Mouse (Mus musculus): ENCODE measurements around the gene Kif22.
A peak's percentile ranks its signal among the peaks of the same experiment; 100 is the strongest.

Kif22 gene

DNA sequence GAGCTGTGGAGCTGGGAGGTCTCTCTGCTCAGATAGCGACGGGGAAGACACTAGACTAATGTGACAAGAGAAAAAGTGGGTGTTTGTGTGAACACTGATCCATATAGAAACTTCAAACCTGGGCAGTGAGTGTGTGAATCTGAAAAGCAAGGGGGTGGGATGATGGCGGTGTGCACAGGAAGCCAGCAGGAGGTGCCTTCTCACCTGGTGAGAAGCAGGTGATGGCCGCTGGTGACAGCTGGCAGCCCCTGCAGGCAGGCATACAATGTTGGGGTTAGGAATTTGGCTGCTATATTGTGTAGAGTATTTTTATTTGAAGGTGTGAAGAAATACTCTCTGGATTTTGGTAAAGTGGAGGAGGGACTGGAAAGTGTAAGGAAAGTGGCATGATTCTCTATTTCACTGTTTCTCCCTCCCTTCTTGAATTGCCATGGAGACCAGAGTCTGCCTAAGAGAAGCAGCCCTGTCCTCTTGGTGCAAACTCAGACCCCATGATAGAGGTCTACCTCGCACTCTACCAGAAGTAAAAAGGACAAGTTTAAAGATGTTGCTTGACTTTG lies 12.8 kb upstream of the Kif22 start:
- no peak for DNase-seq (ENCODE audit: extremely low read depth, insufficient read length, low spot score)

GRCm38 (mm10) chr7:127031244-127031643 lies 11.0 kb downstream of the Kif22 start:
- no peak for DNase-seq (ENCODE audit: extremely low read depth, insufficient read length, low spot score)

GRCm38 (mm10) chr7:127030172-127030571 lies 12.1 kb downstream of the Kif22 start:
- no peak for DNase-seq (ENCODE audit: extremely low read depth, insufficient read length, low spot score)

DNA sequence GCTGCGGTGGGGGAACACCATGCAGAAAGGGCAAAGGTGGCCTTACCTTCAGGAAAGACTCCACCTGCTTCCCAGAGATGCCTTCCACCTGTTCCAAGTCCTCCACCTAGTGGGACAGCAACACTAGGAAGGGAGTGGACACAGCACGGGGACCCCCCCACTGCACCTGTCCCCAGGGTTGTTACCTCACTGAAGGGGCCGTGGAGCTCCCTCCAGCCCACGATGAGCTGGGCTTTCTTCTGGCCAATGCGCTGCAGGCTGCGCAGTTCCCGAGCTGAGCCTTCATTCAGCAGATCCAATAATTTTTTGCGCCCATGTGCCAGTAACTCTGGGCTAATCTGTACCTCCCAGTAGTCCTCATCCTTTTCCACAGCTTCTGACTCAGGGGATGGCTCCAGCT lies 14.4 kb downstream of the Kif22 start:
- DNase-seq (ENCODE audit: extremely low read depth, insufficient read length, low spot score), result no peak

DNA sequence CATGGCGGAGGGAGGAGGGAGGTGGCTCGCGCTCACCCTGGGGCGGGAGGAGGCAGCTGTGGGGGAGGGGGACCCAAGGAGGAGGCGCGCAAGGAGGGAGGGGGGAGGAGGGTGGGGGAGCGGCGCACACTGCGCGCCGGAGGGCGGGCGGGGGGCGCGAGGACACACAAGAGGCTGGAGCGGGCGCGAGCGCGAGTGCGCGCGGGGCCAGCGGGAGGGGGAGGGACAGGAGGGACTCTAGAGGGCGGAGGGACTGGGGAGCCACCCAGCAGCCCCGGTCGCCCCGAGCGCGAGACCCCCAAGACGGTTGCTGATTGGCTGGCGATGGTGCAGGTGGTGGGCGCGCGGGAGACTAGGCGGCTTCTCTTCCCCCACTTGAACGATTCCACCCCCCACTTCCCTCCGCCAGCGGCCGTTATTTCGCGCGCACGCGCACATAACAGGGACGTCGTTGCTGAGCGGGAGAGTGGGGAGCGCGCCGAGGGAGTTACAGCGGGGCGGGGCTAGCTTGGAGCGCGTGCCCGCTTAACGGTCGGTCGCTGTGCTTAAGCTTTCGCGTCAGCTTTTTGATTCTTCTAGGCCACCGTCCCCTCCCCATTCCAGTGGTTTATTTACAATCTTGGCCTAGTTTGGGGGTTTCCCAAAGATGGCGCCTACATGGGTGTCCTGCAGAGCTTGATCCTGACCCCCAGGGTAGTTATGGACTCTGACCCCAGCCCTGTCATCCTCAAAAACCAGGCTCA lies 15.1 kb downstream of the Kif22 start, which contains the start of gene Maz:
Maz (minus strand) TSS at position 54 of the 743 bp plus-strand sequence.
- peak; percentile 99 for DNase-seq (ENCODE audit: extremely low read depth, insufficient read length, low spot score)

- no peak for DNase-seq (ENCODE audit: extremely low read depth, insufficient read length, low spot score)
Observed at GRCm38 (mm10) chr7:127026616-127026983, 15.7 kb downstream of the Kif22 start.

GRCm38 (mm10) chr7:127026161-127026600 lies 16.1 kb downstream of the Kif22 start:
- DNase-seq (ENCODE audit: extremely low read depth, insufficient read length, low spot score), result peak; percentile 65

GRCm38 (mm10) chr7:127025556-127026160 lies 16.6 kb downstream of the Kif22 start:
- no peak for DNase-seq (ENCODE audit: extremely low read depth, insufficient read length, low spot score)

DNA sequence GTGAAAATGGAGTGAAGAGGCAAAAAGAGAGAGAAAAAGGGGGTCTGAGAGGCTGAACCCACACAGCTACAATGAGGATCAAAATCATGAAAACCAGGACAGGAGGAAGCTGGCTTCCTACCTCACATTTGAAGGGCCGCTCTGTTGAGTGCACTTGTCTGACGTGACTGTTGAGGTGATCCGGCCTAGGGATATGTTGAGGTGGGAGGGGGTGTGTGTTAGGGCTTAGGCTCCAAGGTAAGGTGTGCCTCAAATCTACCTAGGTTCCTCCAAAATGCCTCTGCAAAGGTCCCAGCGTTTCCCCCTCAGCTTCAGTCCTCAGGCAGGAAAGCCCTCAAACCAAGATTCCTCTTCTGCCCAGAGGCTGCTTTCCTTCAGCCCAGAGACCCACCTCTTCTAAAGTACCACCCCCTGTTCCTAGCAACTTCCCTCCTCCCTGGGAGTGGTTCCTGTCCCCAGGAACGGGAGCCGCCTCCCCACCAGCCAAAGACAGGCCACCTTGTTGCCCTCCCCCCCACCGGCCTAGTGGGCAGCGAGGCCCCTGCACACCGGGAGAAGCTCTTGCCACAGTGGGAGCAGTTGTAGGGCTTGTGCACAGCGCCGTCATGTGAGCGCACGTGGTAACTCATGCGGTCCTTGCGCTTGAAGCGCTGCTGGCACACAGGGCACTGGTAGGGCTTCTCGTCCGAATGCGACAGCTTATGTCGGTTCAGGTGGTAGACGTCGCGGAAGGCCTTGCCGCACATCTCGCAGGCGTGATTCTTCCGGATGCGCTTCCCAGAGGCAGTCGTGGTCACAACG lies 17.3 kb downstream of the Kif22 start:
- DNase-seq (ENCODE audit: extremely low read depth, insufficient read length, low spot score), result peak; percentile 81

DNA sequence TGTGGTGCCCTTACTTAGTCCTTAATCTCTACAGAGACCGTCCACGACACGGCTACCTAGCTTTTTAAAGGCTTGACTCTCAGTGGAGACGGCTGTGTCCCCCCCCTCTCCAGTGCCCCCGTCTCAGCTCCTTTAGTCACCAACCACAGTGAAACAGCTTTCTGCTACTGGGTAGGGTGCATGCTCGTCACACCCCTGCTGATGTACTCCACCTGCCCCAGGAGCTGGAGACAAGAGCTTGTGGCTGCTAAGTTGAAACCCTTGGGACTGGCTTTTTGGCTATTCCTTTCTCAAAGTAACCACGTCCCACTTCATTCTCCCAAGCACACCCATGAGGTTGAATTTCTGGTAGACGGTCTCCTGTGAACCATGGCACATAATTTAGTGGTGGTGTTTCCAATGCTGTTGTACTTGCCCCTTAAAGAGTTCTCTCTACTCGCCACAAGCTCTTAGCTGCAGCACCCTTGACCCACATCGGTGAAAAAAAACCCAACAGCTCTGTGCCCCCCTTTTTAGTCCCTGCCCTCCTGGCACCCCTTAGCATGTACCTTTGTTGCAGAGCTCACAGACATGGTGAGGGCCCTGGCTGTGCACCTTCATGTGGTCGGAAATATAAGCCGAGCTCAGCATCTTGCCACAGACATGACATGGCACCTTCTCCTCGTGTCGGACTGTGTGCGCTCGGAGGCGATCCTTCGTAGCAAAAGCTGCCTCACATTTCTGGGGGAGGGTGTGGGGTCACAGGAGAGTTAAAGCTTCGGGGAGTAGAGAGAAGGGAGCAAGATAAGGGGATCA lies 18.2 kb downstream of the Kif22 start:
- DNase-seq (ENCODE audit: extremely low read depth, insufficient read length, low spot score), result no peak

DNA sequence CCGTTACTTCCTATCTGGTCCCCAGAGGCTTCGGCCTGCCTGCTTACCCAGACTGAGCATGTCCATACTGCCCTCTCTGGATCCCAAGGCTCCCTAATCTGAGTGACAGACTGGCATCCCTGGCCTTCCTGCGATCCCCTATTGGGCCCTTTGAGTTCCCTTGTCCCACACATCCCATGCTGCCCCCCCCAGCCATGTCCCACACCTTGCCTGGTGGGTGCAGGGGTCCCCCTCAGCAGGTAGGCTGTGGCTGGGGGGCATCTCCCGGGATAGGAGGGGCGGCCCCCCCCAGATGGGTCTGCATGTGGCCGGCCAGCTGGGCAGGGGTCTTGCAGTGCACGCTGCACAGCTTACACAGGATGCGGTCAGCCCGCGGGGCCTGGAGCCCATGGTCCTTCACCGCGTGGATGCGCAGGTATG lies 19.0 kb downstream of the Kif22 start:
- DNase-seq (ENCODE audit: extremely low read depth, insufficient read length, low spot score), result no peak

- no peak for DNase-seq (ENCODE audit: extremely low read depth, insufficient read length, low spot score)
Observed at GRCm38 (mm10) chr7:127022528-127023271, 19.6 kb downstream of the Kif22 start.

- DNase-seq (ENCODE audit: extremely low read depth, insufficient read length, low spot score), result no peak
Observed at GRCm38 (mm10) chr7:127021563-127022527, 20.4 kb downstream of the Kif22 start.

DNA sequence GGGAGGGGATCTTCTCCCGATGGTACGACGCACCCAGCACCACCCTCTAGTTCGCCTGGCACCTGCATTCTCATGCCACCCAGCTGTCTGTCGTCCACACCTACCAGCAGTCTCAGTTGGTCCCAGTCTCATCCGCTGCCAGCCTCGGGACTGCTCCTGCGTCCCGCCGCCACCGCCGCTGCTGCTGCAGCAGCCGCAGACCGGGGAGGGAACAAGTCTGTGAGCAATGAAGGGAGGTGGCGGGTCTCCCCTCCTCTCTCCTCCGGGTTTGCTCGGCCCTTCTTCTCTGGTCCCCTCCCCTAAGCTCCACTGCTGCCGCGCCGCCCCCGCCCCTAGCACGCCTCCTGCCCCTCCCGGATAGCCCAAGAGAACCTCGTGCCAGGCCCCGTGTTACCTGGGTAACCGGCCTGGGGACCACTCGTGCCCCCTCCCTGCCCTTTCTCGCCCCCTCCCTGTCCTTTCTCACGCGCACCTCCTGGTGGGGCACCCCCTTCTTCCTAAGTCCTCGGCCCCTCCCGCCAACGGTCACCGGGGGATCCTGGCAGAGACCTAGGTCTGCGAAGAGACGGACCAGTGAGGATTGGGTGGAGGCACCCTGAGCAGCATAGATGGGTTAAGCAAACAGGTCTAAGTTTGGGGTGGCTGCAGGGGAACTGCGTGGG lies 21.2 kb downstream of the Kif22 start, which contains the start of the genes Gm42742 and Prrt2:
Gm42742 (minus strand) TSS at position 197 of the 662 bp plus-strand sequence.
Prrt2 (minus strand) TSS at position 311 of the 662 bp plus-strand sequence.
- peak; percentile 49 for DNase-seq (ENCODE audit: extremely low read depth, insufficient read length, low spot score)

GRCm38 (mm10) chr7:127020491-127020890 lies 21.8 kb downstream of the Kif22 start:
- DNase-seq (ENCODE audit: extremely low read depth, insufficient read length, low spot score), result no peak

- DNase-seq (ENCODE audit: extremely low read depth, insufficient read length, low spot score), result no peak
Observed at GRCm38 (mm10) chr7:127020031-127020430, 22.2 kb downstream of the Kif22 start.

- DNase-seq (ENCODE audit: extremely low read depth, insufficient read length, low spot score), result no peak
Observed at GRCm38 (mm10) chr7:127019306-127019960, 22.8 kb downstream of the Kif22 start.

All from 3134 (cell line).